Mouse (Mus musculus): Measurements from ENCODE around the gene Gm17604. TPM values are rescaled to one million over a fixed set of nuclear protein-coding genes. Genes with fewer than 3 reads are reported as not detected.

The Gm17604 gene
- not detected in 2 replicates for polyA plus RNA-seq (2015; fragmentation: Nextera tagmentation; extraction: Ambion mirVana)

- Histone ChIP-seq H3K4me3 (no peak within 1 kb of the TSS), H3K36me3 (no peaks in the 10 kb centered on the region), H3K4me1 (no peaks in the 10 kb centered on the region), H3K27ac (no peak within 1 kb of the TSS), H3K9me3 (no peaks in the 10 kb centered on the region), H3K27me3 (no peaks in the 10 kb centered on the region), H3K9ac (no peak within 1 kb of the TSS), H3K4me2 (no peak within 1 kb of the TSS)
- no peak for ATAC-seq (ENCODE audit: borderline replicate concordance, extremely low read depth, low FRiP score, low TSS enrichment)
Observed at GRCm38 (mm10) chrX:165004779-165005324, at the start of gene Gm17604. Gene Gm17604, minus strand, starts transcription at chrX:165004829.

- H3K27me3 ChIP-seq: no peaks in the 10 kb centered on the region
- 88% methylated on average over 1 of the region's 1 CpGs for WGBS
- no peak overlapping the region for H3K9ac ChIP-seq
- no peaks in the 10 kb centered on the region for H3K4me1 ChIP-seq
- no peaks in the 10 kb centered on the region for H3K9me3 ChIP-seq
- no peak for ATAC-seq (ENCODE audit: borderline replicate concordance, extremely low read depth, low FRiP score, low TSS enrichment)
- no peaks in the 10 kb centered on the region for H3K36me3 ChIP-seq
- H3K27ac ChIP-seq: no peak overlapping the region
- no peak overlapping the region for H3K4me2 ChIP-seq
- H3K4me3 ChIP-seq: no peak overlapping the region
Observed at GRCm38 (mm10) chrX:165049929-165050328, 45.3 kb upstream of the Gm17604 start.

GRCm38 (mm10) chrX:165003141-165003540, 1.5 kb downstream of the Gm17604 start:
- no peaks in the 10 kb centered on the region for H3K27me3 ChIP-seq

GRCm38 (mm10) chrX:164980193-164980775, 24.3 kb downstream of the Gm17604 start, which contains the start of the genes Mospd2 and Fancb:
Gene Mospd2, minus strand, starts transcription at chrX:164980375.
Gene Fancb, plus strand, starts transcription at chrX:164980592.
- peak; percentile 100 for ATAC-seq (ENCODE audit: borderline replicate concordance, extremely low read depth, low FRiP score, low TSS enrichment)
- peak within 1 kb of the TSS; percentile 56 for H3K4me3 ChIP-seq
- peak within 1 kb of the TSS; percentile 39; the same call in 1 of the 2 replicates for H3K27ac ChIP-seq
- H3K4me1 ChIP-seq: peaks cover 4% of the 10 kb centered on the region; the same call in 1 of the 2 replicates
- H3K4me2 ChIP-seq: peak within 1 kb of the TSS; percentile 57
- no peaks in the 10 kb centered on the region for H3K36me3 ChIP-seq
- 13% methylated on average over 26 of the region's 26 CpGs for WGBS
- H3K9ac ChIP-seq: peak within 1 kb of the TSS; percentile 42; the same call in 1 of the 2 replicates
- H3K9me3 ChIP-seq: no peaks in the 10 kb centered on the region
- no peaks in the 10 kb centered on the region for H3K27me3 ChIP-seq

More at GRCm38 (mm10) chrX:165003141-165003540, 1.5 kb downstream of the Gm17604 start:
- H3K36me3 ChIP-seq: no peaks in the 10 kb centered on the region
- 33% methylated on average over 4 of the region's 4 CpGs for WGBS
- H3K27ac ChIP-seq: no peak overlapping the region
- H3K4me1 ChIP-seq: no peaks in the 10 kb centered on the region
- no peak overlapping the region for H3K4me2 ChIP-seq
- H3K9me3 ChIP-seq: no peaks in the 10 kb centered on the region
- ATAC-seq (ENCODE audit: borderline replicate concordance, extremely low read depth, low FRiP score, low TSS enrichment): no peak
- H3K9ac ChIP-seq: no peak overlapping the region
- H3K4me3 ChIP-seq: no peak overlapping the region

GRCm38 (mm10) chrX:164978866-164979265, 25.8 kb downstream of the Gm17604 start:
- Histone ChIP-seq H3K27ac (no peak overlapping the region), H3K4me3 (peak overlapping the region; percentile 56), H3K4me2 (peak overlapping the region; percentile 57; the same call in 1 of the 2 replicates), H3K27me3 (no peaks in the 10 kb centered on the region), H3K9ac (no peak overlapping the region), H3K4me1 (peaks cover 4% of the 10 kb centered on the region; the same call in 1 of the 2 replicates), H3K9me3 (no peaks in the 10 kb centered on the region), H3K36me3 (no peaks in the 10 kb centered on the region)
- no peak for ATAC-seq (ENCODE audit: borderline replicate concordance, extremely low read depth, low FRiP score, low TSS enrichment)
- WGBS: 82% methylated on average over 2 of the region's 2 CpGs

GRCm38 (mm10) chrX:164971206-164971605, 33.4 kb downstream of the Gm17604 start:
- Histone ChIP-seq H3K9ac (no peak overlapping the region), H3K4me3 (no peak overlapping the region), H3K4me2 (no peak overlapping the region), H3K27ac (no peak overlapping the region), H3K36me3 (no peaks in the 10 kb centered on the region), H3K4me1 (no peaks in the 10 kb centered on the region), H3K9me3 (no peaks in the 10 kb centered on the region), H3K27me3 (no peaks in the 10 kb centered on the region)
- 75% methylated on average over 3 of the region's 3 CpGs for WGBS
- no peak for ATAC-seq (ENCODE audit: borderline replicate concordance, extremely low read depth, low FRiP score, low TSS enrichment)

GRCm38 (mm10) chrX:164965750-164966448, 38.7 kb downstream of the Gm17604 start:
- no peaks in the 10 kb centered on the region for H3K4me1 ChIP-seq
- 0 out of 2 replicates have a peak, but pooled peaks cover 4% of the 10 kb centered on the region for H3K36me3 ChIP-seq
- no peaks in the 10 kb centered on the region for H3K27me3 ChIP-seq
- WGBS: 52% methylated on average over 3 of the region's 3 CpGs
- H3K4me2 ChIP-seq: no peak overlapping the region
- no peaks in the 10 kb centered on the region for H3K9me3 ChIP-seq
- no peak overlapping the region for H3K4me3 ChIP-seq
- H3K9ac ChIP-seq: no peak overlapping the region
- peak; percentile 78; the same call in 1 of the 2 replicates for ATAC-seq (ENCODE audit: borderline replicate concordance, extremely low read depth, low FRiP score, low TSS enrichment)
- no peak overlapping the region for H3K27ac ChIP-seq

Other genes starting within 250 kb of the Gm17604 start
- gene Mospd2, start 24.5 kb downstream of the Gm17604 start, polyA plus RNA-seq (2015; fragmentation: Nextera tagmentation; extraction: Ambion mirVana): 20.0 and 20.6 TPM in 2 replicates
- 12.4 and 12.7 TPM in 2 replicates for gene Fancb, start 24.2 kb downstream of the Gm17604 start, polyA plus RNA-seq (2015; fragmentation: Nextera tagmentation; extraction: Ambion mirVana)